Mouse (Mus musculus): ENCODE results near the gene Smad5. TPM values are rescaled to one million over a fixed set of nuclear protein-coding genes. Genes with fewer than 3 reads are reported as not detected.

Gene Smad5
- polyA plus RNA-seq, 1 experiment = 21.4 TPM

- Histone ChIP-seq H3K27ac (ENCODE audit: insufficient read depth, low read length) (no peak overlapping the region), H3K4me3 (replicated peaks; ENCODE audit: insufficient read depth, low read depth, low read length) (no peak overlapping the region), H3K27me3 (ENCODE audit: control insufficient read depth, insufficient read depth, low read length) (no peaks in the 10 kb centered on the region), H3K4me1 (ENCODE audit: control insufficient read depth, insufficient read depth, low read length) (peaks cover 11% of the 10 kb centered on the region; the same call in 1 of the 2 replicates)
- TF ChIP-seq POLR2A (IDR thresholded peaks at IDR 0.05; ENCODE audit: borderline replicate concordance, insufficient read depth, low read length) = no peak
- DNase-seq = no peak
- WGBS = 72% methylated on average over 4 of the region's 4 CpGs
Observed at GRCm38 (mm10) chr13:56677731-56678130, 25.1 kb upstream of the Smad5 start.

GRCm38 (mm10) chr13:56678188-56678787, 24.5 kb upstream of the Smad5 start:
- WGBS = 39% methylated on average over 10 of the region's 10 CpGs
- Histone ChIP-seq H3K27ac (ENCODE audit: insufficient read depth, low read length) (no peak overlapping the region), H3K4me1 (ENCODE audit: control insufficient read depth, insufficient read depth, low read length) (peaks cover 12% of the 10 kb centered on the region; the same call in 1 of the 2 replicates), H3K27me3 (ENCODE audit: control insufficient read depth, insufficient read depth, low read length) (no peaks in the 10 kb centered on the region), H3K4me3 (replicated peaks; ENCODE audit: insufficient read depth, low read depth, low read length) (no peak overlapping the region)
- TF ChIP-seq POLR2A (IDR thresholded peaks at IDR 0.05; ENCODE audit: borderline replicate concordance, insufficient read depth, low read length) (no peak), CTCF (IDR thresholded peaks at IDR 0.05; ENCODE audit: borderline replicate concordance, insufficient read depth, low read depth, low read length) (no peak)
- DNase-seq = no peak

GRCm38 (mm10) chr13:56678826-56679504, 23.8 kb upstream of the Smad5 start:
- H3K4me3 ChIP-seq (replicated peaks; ENCODE audit: insufficient read depth, low read depth, low read length) = no peak overlapping the region
- peaks cover 12% of the 10 kb centered on the region; the same call in 1 of the 2 replicates for H3K4me1 ChIP-seq (ENCODE audit: control insufficient read depth, insufficient read depth, low read length)
- no peak overlapping the region for H3K27ac ChIP-seq (ENCODE audit: insufficient read depth, low read length)
- DNase-seq = peak in 1 of 2 experiments; percentile 45
- WGBS = 48% methylated on average over 10 of the region's 10 CpGs
- H3K27me3 ChIP-seq (ENCODE audit: control insufficient read depth, insufficient read depth, low read length) = no peaks in the 10 kb centered on the region
- TF ChIP-seq POLR2A (IDR thresholded peaks at IDR 0.05; ENCODE audit: borderline replicate concordance, insufficient read depth, low read length) (no peak), CTCF (IDR thresholded peaks at IDR 0.05; ENCODE audit: borderline replicate concordance, insufficient read depth, low read depth, low read length) (no peak)

- 36% methylated on average over 4 of the region's 4 CpGs for WGBS
- Histone ChIP-seq H3K4me3 (replicated peaks; ENCODE audit: insufficient read depth, low read depth, low read length) (peak overlapping the region; percentile 62), H3K4me1 (ENCODE audit: control insufficient read depth, insufficient read depth, low read length) (peaks cover 12% of the 10 kb centered on the region; the same call in 1 of the 2 replicates), H3K27me3 (ENCODE audit: control insufficient read depth, insufficient read depth, low read length) (no peaks in the 10 kb centered on the region), H3K27ac (ENCODE audit: insufficient read depth, low read length) (no peak overlapping the region)
- no peak for TF ChIP-seq CTCF (IDR thresholded peaks at IDR 0.05; ENCODE audit: borderline replicate concordance, insufficient read depth, low read depth, low read length)
- TF ChIP-seq POLR2A (IDR thresholded peaks at IDR 0.05; ENCODE audit: borderline replicate concordance, insufficient read depth, low read length) = no peak
- DNase-seq = no peak
Observed at GRCm38 (mm10) chr13:56681924-56682323, 20.9 kb upstream of the Smad5 start.

GRCm38 (mm10) chr13:56682326-56682725, 20.5 kb upstream of the Smad5 start:
- Histone ChIP-seq H3K4me3 (replicated peaks; ENCODE audit: insufficient read depth, low read depth, low read length) (peak overlapping the region; percentile 62), H3K27me3 (ENCODE audit: control insufficient read depth, insufficient read depth, low read length) (no peaks in the 10 kb centered on the region), H3K27ac (ENCODE audit: insufficient read depth, low read length) (peak overlapping the region; percentile 57; the same call in 1 of the 2 replicates), H3K4me1 (ENCODE audit: control insufficient read depth, insufficient read depth, low read length) (peaks cover 12% of the 10 kb centered on the region; the same call in 1 of the 2 replicates)
- DNase-seq = peak; percentile 94 to 95
- peak; percentile 95 for TF ChIP-seq POLR2A (IDR thresholded peaks at IDR 0.05; ENCODE audit: borderline replicate concordance, insufficient read depth, low read length)
- no peak for TF ChIP-seq CTCF (IDR thresholded peaks at IDR 0.05; ENCODE audit: borderline replicate concordance, insufficient read depth, low read depth, low read length)
- 9% methylated on average over 17 of the region's 17 CpGs for WGBS

GRCm38 (mm10) chr13:56683306-56683705, 19.5 kb upstream of the Smad5 start:
- no peaks in the 10 kb centered on the region for H3K27me3 ChIP-seq (ENCODE audit: control insufficient read depth, insufficient read depth, low read length)
- no peak for TF ChIP-seq POLR2A (IDR thresholded peaks at IDR 0.05; ENCODE audit: borderline replicate concordance, insufficient read depth, low read length)
- TF ChIP-seq CTCF (IDR thresholded peaks at IDR 0.05; ENCODE audit: borderline replicate concordance, insufficient read depth, low read depth, low read length) = no peak
- WGBS = 47% methylated on average over 7 of the region's 7 CpGs
- peaks cover 12% of the 10 kb centered on the region; the same call in 1 of the 2 replicates for H3K4me1 ChIP-seq (ENCODE audit: control insufficient read depth, insufficient read depth, low read length)
- peak in 1 of 2 experiments; percentile 31 for DNase-seq
- no peak overlapping the region for H3K27ac ChIP-seq (ENCODE audit: insufficient read depth, low read length)
- no peak overlapping the region for H3K4me3 ChIP-seq (replicated peaks; ENCODE audit: insufficient read depth, low read depth, low read length)

- no peak for DNase-seq
- no peak overlapping the region for H3K27ac ChIP-seq (ENCODE audit: insufficient read depth, low read length)
- no peaks in the 10 kb centered on the region for H3K27me3 ChIP-seq (ENCODE audit: control insufficient read depth, insufficient read depth, low read length)
- peaks cover 7% of the 10 kb centered on the region for H3K4me1 ChIP-seq (ENCODE audit: control insufficient read depth, insufficient read depth, low read length)
- WGBS = 59% methylated on average over 7 of the region's 7 CpGs
- H3K4me3 ChIP-seq (replicated peaks; ENCODE audit: insufficient read depth, low read depth, low read length) = no peak overlapping the region
- TF ChIP-seq CTCF (IDR thresholded peaks at IDR 0.05; ENCODE audit: borderline replicate concordance, insufficient read depth, low read depth, low read length) (no peak), POLR2A (IDR thresholded peaks at IDR 0.05; ENCODE audit: borderline replicate concordance, insufficient read depth, low read length) (no peak)
Observed at GRCm38 (mm10) chr13:56692011-56692410, 10.8 kb upstream of the Smad5 start.

- Histone ChIP-seq H3K27ac (ENCODE audit: insufficient read depth, low read length) (no peak overlapping the region), H3K4me3 (replicated peaks; ENCODE audit: insufficient read depth, low read depth, low read length) (no peak overlapping the region), H3K27me3 (ENCODE audit: control insufficient read depth, insufficient read depth, low read length) (no peaks in the 10 kb centered on the region), H3K4me1 (ENCODE audit: control insufficient read depth, insufficient read depth, low read length) (peaks cover 12% of the 10 kb centered on the region)
- DNase-seq = no peak
- 69% methylated on average over 6 of the region's 6 CpGs for WGBS
- TF ChIP-seq CTCF (IDR thresholded peaks at IDR 0.05; ENCODE audit: borderline replicate concordance, insufficient read depth, low read depth, low read length) = no peak
- TF ChIP-seq POLR2A (IDR thresholded peaks at IDR 0.05; ENCODE audit: borderline replicate concordance, insufficient read depth, low read length) = no peak
Observed at GRCm38 (mm10) chr13:56692644-56693043, 10.2 kb upstream of the Smad5 start.

Data from cerebellum, adult 2 months (tissue).